Mouse (Mus musculus): ENCODE results near the gene Des. TPM values are rescaled to one million over a fixed set of nuclear protein-coding genes. Genes with fewer than 3 reads are reported as not detected.

Des gene
- polyA plus RNA-seq, 1 experiment from 2014 or later, result 23.5 TPM

- ATAC-seq (ENCODE audit: insufficient number of reproducible peaks, insufficient read depth, low FRiP score, low TSS enrichment, low read depth), result no peak
- Histone ChIP-seq H3K9ac (replicated peaks) (peak overlapping the region; percentile 31; the same call in 1 of the 2 replicates), H3K27me3 (no peaks in the 10 kb centered on the region; the same call in 1 of the 2 replicates), H3K4me3 (replicated peaks) (no peak overlapping the region), H3K9me3 (no peaks in the 10 kb centered on the region), H3K4me1 (replicated peaks) (peaks cover 24% of the 10 kb centered on the region), H3K4me2 (no peak overlapping the region), H3K36me3 (no peaks in the 10 kb centered on the region), H3K27ac (0 out of 2 replicates have a peak overlapping the region, but pooled peaks have one; percentile 4)
- 38% methylated on average over 5 of the region's 5 CpGs for WGBS
Observed at GRCm38 (mm10) chr1:75349275-75349674, 10.9 kb upstream of the Des start.

- WGBS, result 76% methylated on average over 7 of the region's 7 CpGs
- Histone ChIP-seq H3K27me3 (peaks cover 46% of the 10 kb centered on the region), H3K4me3 (replicated peaks) (no peak overlapping the region), H3K9ac (replicated peaks) (no peak overlapping the region), H3K4me1 (replicated peaks) (peaks cover 12% of the 10 kb centered on the region), H3K36me3 (no peaks in the 10 kb centered on the region), H3K4me2 (no peak overlapping the region), H3K9me3 (no peaks in the 10 kb centered on the region), H3K27ac (no peak overlapping the region)
- no peak for ATAC-seq (ENCODE audit: insufficient number of reproducible peaks, insufficient read depth, low FRiP score, low TSS enrichment, low read depth)
Observed at GRCm38 (mm10) chr1:75357261-75357660, 2.9 kb upstream of the Des start.

- H3K4me1 ChIP-seq (replicated peaks), result peaks cover 12% of the 10 kb centered on the region
- peaks cover 53% of the 10 kb centered on the region for H3K27me3 ChIP-seq
- no peaks in the 10 kb centered on the region for H3K36me3 ChIP-seq
- H3K27ac ChIP-seq, result no peak overlapping the region
- WGBS, result 92% methylated on average over 4 of the region's 4 CpGs
- ATAC-seq (ENCODE audit: insufficient number of reproducible peaks, insufficient read depth, low FRiP score, low TSS enrichment, low read depth), result no peak
- no peak overlapping the region for H3K4me3 ChIP-seq (replicated peaks)
- no peak overlapping the region for H3K4me2 ChIP-seq
- no peaks in the 10 kb centered on the region for H3K9me3 ChIP-seq
- H3K9ac ChIP-seq (replicated peaks), result no peak overlapping the region
Observed at GRCm38 (mm10) chr1:75358009-75358408, 2.1 kb upstream of the Des start.

GRCm38 (mm10) chr1:75359346-75359745, 783 bp upstream of the Des start:
- H3K4me3 ChIP-seq (replicated peaks), result no peak overlapping the region
- H3K4me1 ChIP-seq (replicated peaks), result peaks cover 12% of the 10 kb centered on the region
- 66% methylated on average over 13 of the region's 13 CpGs for WGBS
- no peaks in the 10 kb centered on the region for H3K9me3 ChIP-seq
- H3K27me3 ChIP-seq, result peaks cover 57% of the 10 kb centered on the region
- ATAC-seq (ENCODE audit: insufficient number of reproducible peaks, insufficient read depth, low FRiP score, low TSS enrichment, low read depth), result no peak
- H3K4me2 ChIP-seq, result no peak overlapping the region
- H3K27ac ChIP-seq, result no peak overlapping the region
- no peaks in the 10 kb centered on the region for H3K36me3 ChIP-seq
- no peak overlapping the region for H3K9ac ChIP-seq (replicated peaks)

- Histone ChIP-seq H3K27ac (no peak overlapping the region), H3K4me2 (peak overlapping the region; percentile 70), H3K27me3 (peaks cover 57% of the 10 kb centered on the region), H3K9me3 (no peaks in the 10 kb centered on the region), H3K4me1 (replicated peaks) (peaks cover 12% of the 10 kb centered on the region), H3K9ac (replicated peaks) (no peak overlapping the region), H3K36me3 (no peaks in the 10 kb centered on the region), H3K4me3 (replicated peaks) (peak overlapping the region; percentile 42)
- 47% methylated on average over 4 of the region's 4 CpGs for WGBS
- no peak for ATAC-seq (ENCODE audit: insufficient number of reproducible peaks, insufficient read depth, low FRiP score, low TSS enrichment, low read depth)
Observed at GRCm38 (mm10) chr1:75361123-75361522, 994 bp downstream of the Des start.

GRCm38 (mm10) chr1:75361750-75362149, 1.6 kb downstream of the Des start:
- H3K4me2 ChIP-seq, result no peak overlapping the region
- H3K27ac ChIP-seq, result no peak overlapping the region
- H3K27me3 ChIP-seq, result peaks cover 57% of the 10 kb centered on the region
- no peaks in the 10 kb centered on the region for H3K36me3 ChIP-seq
- H3K9me3 ChIP-seq, result no peaks in the 10 kb centered on the region
- peaks cover 12% of the 10 kb centered on the region for H3K4me1 ChIP-seq (replicated peaks)
- no peak for ATAC-seq (ENCODE audit: insufficient number of reproducible peaks, insufficient read depth, low FRiP score, low TSS enrichment, low read depth)
- H3K4me3 ChIP-seq (replicated peaks), result no peak overlapping the region
- no peak overlapping the region for H3K9ac ChIP-seq (replicated peaks)
- WGBS, result 40% methylated on average over 4 of the region's 4 CpGs

DNA sequence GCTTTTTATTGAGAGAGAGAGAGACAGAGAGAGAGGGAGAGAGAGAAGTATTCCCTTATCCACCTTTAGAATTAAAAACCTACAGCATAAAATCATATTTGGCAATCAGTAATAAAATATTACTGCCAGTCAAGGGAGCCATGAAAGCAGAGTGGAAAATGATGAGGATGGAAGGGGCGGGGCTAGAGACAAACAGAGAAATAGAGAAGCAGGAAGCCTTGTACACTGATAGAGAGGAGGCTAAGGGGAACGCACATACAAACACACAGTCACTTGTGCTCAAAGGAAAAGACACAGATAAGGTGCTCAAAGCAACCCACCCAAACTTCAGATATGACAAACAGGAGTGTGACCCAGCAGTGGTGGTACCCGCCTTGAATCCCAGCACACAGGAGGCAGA, 3.7 kb downstream of the Des start:
- Histone ChIP-seq H3K36me3 (no peaks in the 10 kb centered on the region), H3K9me3 (no peaks in the 10 kb centered on the region), H3K4me3 (replicated peaks) (no peak overlapping the region), H3K27me3 (peaks cover 44% of the 10 kb centered on the region), H3K9ac (replicated peaks) (no peak overlapping the region), H3K27ac (no peak overlapping the region), H3K4me2 (no peak overlapping the region), H3K4me1 (replicated peaks) (peaks cover 12% of the 10 kb centered on the region)
- 84% methylated on average over 3 of the region's 3 CpGs for WGBS
- no peak for ATAC-seq (ENCODE audit: insufficient number of reproducible peaks, insufficient read depth, low FRiP score, low TSS enrichment, low read depth)

DNA sequence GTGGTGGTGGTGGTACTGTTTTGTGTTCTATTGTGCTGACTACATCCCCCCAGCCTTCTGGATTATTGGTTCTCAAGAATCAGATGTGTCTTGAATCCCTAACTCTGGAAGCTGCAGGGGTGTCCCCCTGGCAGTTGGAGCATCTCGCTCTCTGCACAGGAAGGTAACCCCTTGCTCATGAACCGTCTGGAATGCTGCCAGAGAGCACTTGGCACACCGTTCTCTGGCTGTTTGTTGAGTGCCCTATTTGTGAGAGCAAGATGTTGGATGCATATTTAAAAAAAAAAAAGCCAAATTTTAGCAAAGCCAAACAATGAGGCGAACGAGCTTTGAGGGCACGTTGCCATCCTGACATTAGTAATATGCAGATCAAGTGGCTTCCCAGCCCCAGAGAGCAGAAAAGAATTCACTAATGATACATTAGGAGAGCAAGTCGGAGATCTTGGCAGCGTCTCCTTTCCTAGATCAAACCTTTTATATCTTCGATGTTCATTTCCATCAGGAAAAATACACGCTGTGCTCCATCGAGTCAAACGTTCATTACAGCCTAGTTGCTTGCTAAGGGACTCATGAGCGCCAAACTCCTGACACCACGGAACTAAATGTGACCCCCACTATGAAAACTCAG, 5.5 kb downstream of the Des start:
- no peak overlapping the region for H3K27ac ChIP-seq
- no peak overlapping the region for H3K9ac ChIP-seq (replicated peaks)
- H3K36me3 ChIP-seq, result no peaks in the 10 kb centered on the region
- no peaks in the 10 kb centered on the region for H3K9me3 ChIP-seq
- ATAC-seq (ENCODE audit: insufficient number of reproducible peaks, insufficient read depth, low FRiP score, low TSS enrichment, low read depth), result no peak
- H3K4me2 ChIP-seq, result no peak overlapping the region
- H3K4me1 ChIP-seq (replicated peaks), result no peaks in the 10 kb centered on the region; the same call in 1 of the 2 replicates
- H3K27me3 ChIP-seq, result peaks cover 39% of the 10 kb centered on the region
- 90% methylated on average over 14 of the region's 14 CpGs for WGBS
- no peak overlapping the region for H3K4me3 ChIP-seq (replicated peaks)

DNA sequence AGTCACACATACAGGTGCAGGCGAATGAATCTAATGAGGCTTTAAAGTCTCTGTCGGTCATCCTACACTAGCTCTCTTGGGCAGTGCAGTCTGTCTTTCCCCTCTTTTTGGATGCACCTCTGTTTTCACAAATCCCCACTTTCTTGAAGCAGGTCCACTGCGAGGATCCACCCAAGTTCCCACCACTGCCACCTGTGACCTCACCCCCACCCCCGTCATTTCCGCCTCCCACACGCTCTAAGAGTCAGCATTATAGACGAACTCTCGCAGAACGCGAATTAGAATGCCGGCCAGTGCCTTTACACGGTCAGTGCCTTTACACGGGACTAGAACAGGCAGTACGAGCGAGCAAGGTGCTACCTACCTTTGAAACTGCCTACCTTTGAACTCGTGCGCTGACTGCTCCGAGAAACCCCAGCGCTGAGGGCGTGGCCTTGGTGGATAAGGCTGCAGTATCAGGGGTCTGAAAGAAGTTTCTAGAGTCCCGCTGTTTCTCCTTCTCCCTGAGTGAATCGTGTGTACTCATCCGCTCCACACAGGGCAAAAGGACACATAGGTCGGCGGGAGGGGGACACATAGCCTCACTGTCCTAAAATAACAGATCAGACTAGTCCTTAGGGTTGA, 9.3 kb downstream of the Des start:
- Histone ChIP-seq H3K9ac (replicated peaks) (no peak overlapping the region), H3K27ac (no peak overlapping the region), H3K4me1 (replicated peaks) (peaks cover 3% of the 10 kb centered on the region), H3K36me3 (no peaks in the 10 kb centered on the region), H3K4me3 (replicated peaks) (no peak overlapping the region), H3K9me3 (no peaks in the 10 kb centered on the region), H3K4me2 (peak overlapping the region; percentile 15; the same call in 1 of the 2 replicates), H3K27me3 (peaks cover 12% of the 10 kb centered on the region)
- 53% methylated on average over 25 of the region's 25 CpGs for WGBS
- ATAC-seq (ENCODE audit: insufficient number of reproducible peaks, insufficient read depth, low FRiP score, low TSS enrichment, low read depth), result no peak

- H3K36me3 ChIP-seq, result no peaks in the 10 kb centered on the region
- no peak overlapping the region for H3K4me2 ChIP-seq
- H3K9me3 ChIP-seq, result no peaks in the 10 kb centered on the region
- 53% methylated on average over 13 of the region's 13 CpGs for WGBS
- no peak overlapping the region for H3K27ac ChIP-seq
- peaks cover 12% of the 10 kb centered on the region for H3K27me3 ChIP-seq
- H3K4me3 ChIP-seq (replicated peaks), result no peak overlapping the region
- no peak for ATAC-seq (ENCODE audit: insufficient number of reproducible peaks, insufficient read depth, low FRiP score, low TSS enrichment, low read depth)
- H3K9ac ChIP-seq (replicated peaks), result no peak overlapping the region
- H3K4me1 ChIP-seq (replicated peaks), result peaks cover 9% of the 10 kb centered on the region
Observed at GRCm38 (mm10) chr1:75369984-75370660, 10.0 kb downstream of the Des start.

DNA sequence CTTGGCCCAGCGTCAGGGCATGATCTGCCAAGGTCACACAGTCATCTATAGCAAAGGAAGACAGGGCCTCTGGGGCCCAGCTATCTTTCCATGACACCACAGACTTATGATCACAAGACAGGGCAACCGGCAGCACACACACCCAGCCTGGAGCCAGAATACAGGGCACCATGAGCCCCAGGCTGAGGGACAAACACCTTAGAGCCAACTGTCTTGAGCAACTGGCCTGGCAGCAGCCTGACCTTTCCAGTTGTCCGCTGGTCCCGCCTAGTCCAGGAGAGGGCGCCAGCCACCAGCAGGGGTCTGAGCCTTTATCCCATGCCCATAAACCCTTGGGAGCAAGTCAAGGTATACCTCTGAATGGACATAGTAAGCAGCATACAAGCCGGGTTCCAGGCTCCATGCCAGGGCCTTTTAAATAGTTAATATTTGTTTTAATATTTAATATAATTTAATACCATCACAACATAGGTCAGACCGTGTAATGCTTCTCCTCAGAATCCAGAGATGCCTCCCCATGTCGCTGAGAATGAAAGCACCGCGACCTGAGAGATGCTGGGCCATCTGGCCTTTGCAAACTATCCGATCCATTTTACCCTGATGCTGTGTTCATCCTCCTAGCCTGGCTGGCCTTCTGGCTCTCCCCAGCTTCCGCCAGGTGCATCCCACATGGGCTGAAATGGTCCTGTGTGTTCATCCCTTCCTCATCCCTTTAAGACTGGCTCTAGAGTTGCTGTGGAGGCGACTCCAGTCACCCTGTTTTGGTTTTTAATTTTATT, 11.4 kb downstream of the Des start:
- Histone ChIP-seq H3K4me2 (no peak overlapping the region), H3K4me3 (replicated peaks) (no peak overlapping the region), H3K4me1 (replicated peaks) (peaks cover 18% of the 10 kb centered on the region), H3K36me3 (no peaks in the 10 kb centered on the region), H3K27ac (no peak overlapping the region), H3K9ac (replicated peaks) (no peak overlapping the region), H3K27me3 (peaks cover 22% of the 10 kb centered on the region), H3K9me3 (no peaks in the 10 kb centered on the region)
- ATAC-seq (ENCODE audit: insufficient number of reproducible peaks, insufficient read depth, low FRiP score, low TSS enrichment, low read depth), result no peak
- WGBS, result 58% methylated on average over 13 of the region's 13 CpGs
